Comparison of ENCODE assay signal across 28 mouse cellular contexts in genomic region chr6:35323046-35323445, GRCm38 (mm10). TPM values are rescaled to one million over a fixed set of nuclear protein-coding genes. Genes with fewer than 3 reads are reported as not detected.
A peak's percentile ranks its signal among the peaks of the same experiment; 100 is the strongest.
DNase-seq lines count a peak whose midpoint lies in the region; ATAC-seq and TF ChIP-seq lines count a peak whose summit lies in the region.
"Had no signal": no experiment of that assay in that cellular context is flagged by ENCODE, and none has a peak within 500 bp of the region (broad histone marks: within the 10 kb centered on the region; RNA-seq: fewer than 3 reads in every experiment).

No protein-coding gene starts in this region.

- no peak overlapping the region for H3K27ac ChIP-seq in midbrain, embryonic 13.5 days
- no peak overlapping the region for H3K27ac ChIP-seq in midbrain, embryonic 14.5 days (replicated peaks; ENCODE audit: low read depth, low read length)
- no peak overlapping the region for H3K27ac ChIP-seq in stomach, postnatal 0 days (replicated peaks)
- H3K27ac ChIP-seq: forebrain, embryonic 10.5 days; hindbrain, embryonic 10.5 days; kidney, postnatal 0 days; liver, embryonic 13.5 days; midbrain, embryonic 12.5 days had no signal

- no peak for DNase-seq in midbrain, embryonic 14.5 days
- DNase-seq in Muller cell, postnatal 12 days (ENCODE audit: inconsistent ontology term): peak; percentile 78
- peak; percentile 44 for DNase-seq in stomach, postnatal 0 days (ENCODE audit: low spot score)
- DNase-seq in layer of hippocampus, adult 9-11 months: no peak
- DNase-seq: adrenal gland, adult 2 months; cerebellum, adult 18-20 months; forebrain, postnatal 0 days; gastrocnemius, postnatal 14 days; heart, adult 11 months; heart, postnatal 10 days; kidney, adult 2 months; liver, embryonic 13.5 days; lung, adult 2 months; lung, postnatal 14 days; right cerebral cortex, postnatal 25 days; spleen, adult 18-20 months; thymus, postnatal 14 days had no signal

- no peaks in the 10 kb centered on the region for H3K36me3 ChIP-seq in midbrain, embryonic 13.5 days
- no peaks in the 10 kb centered on the region for H3K36me3 ChIP-seq in midbrain, embryonic 14.5 days (ENCODE audit: control insufficient read depth, insufficient read depth, low read length)
- no peaks in the 10 kb centered on the region for H3K36me3 ChIP-seq in stomach, postnatal 0 days (ENCODE audit: control insufficient read depth, insufficient read depth, low read length)
- H3K36me3 ChIP-seq: forebrain, embryonic 10.5 days; heart, embryonic 12.5 days; hindbrain, embryonic 10.5 days; liver, embryonic 13.5 days; midbrain, embryonic 12.5 days had no signal

- H3K4me3 ChIP-seq in midbrain, embryonic 13.5 days (replicated peaks): no peak overlapping the region
- no peak overlapping the region for H3K4me3 ChIP-seq in midbrain, embryonic 14.5 days (replicated peaks; ENCODE audit: low read depth, low read length)
- no peak overlapping the region for H3K4me3 ChIP-seq in stomach, postnatal 0 days (ENCODE audit: low read depth, low read length)
- H3K4me3 ChIP-seq: forebrain, embryonic 10.5 days; heart, embryonic 12.5 days; hindbrain, embryonic 10.5 days; liver, embryonic 13.5 days; midbrain, embryonic 12.5 days had no signal

- H3K27me3 ChIP-seq in midbrain, embryonic 13.5 days: no peaks in the 10 kb centered on the region
- H3K27me3 ChIP-seq in midbrain, embryonic 14.5 days (ENCODE audit: control insufficient read depth, insufficient read depth, low read length): no peaks in the 10 kb centered on the region
- H3K27me3 ChIP-seq in stomach, postnatal 0 days (ENCODE audit: control insufficient read depth, insufficient read depth, low read length): no peaks in the 10 kb centered on the region
- H3K27me3 ChIP-seq: heart, embryonic 12.5 days; midbrain, embryonic 12.5 days had no signal

- no peaks in the 10 kb centered on the region for H3K9me3 ChIP-seq in midbrain, embryonic 13.5 days
- no peaks in the 10 kb centered on the region for H3K9me3 ChIP-seq in midbrain, embryonic 14.5 days (ENCODE audit: control insufficient read depth, low read length)
- H3K9me3 ChIP-seq in stomach, postnatal 0 days (ENCODE audit: control insufficient read depth, low read length): no peaks in the 10 kb centered on the region
- H3K9me3 ChIP-seq: forebrain, embryonic 10.5 days; heart, embryonic 12.5 days; hindbrain, embryonic 10.5 days; liver, embryonic 13.5 days; midbrain, embryonic 12.5 days had no signal

- H3K4me2 ChIP-seq in midbrain, embryonic 13.5 days (replicated peaks): no peak overlapping the region
- no peak overlapping the region for H3K4me2 ChIP-seq in midbrain, embryonic 14.5 days (ENCODE audit: low read length)
- H3K4me2 ChIP-seq in stomach, postnatal 0 days (replicated peaks; ENCODE audit: low read depth): no peak overlapping the region
- H3K4me2 ChIP-seq: heart, embryonic 12.5 days; liver, embryonic 13.5 days; midbrain, embryonic 12.5 days had no signal

- ATAC-seq in midbrain, embryonic 13.5 days: 0 out of 2 replicates have a peak, but pooled peaks have one; percentile 30
- ATAC-seq in midbrain, embryonic 14.5 days (ENCODE audit: low FRiP score, low TSS enrichment): no peak
- ATAC-seq in stomach, postnatal 0 days (ENCODE audit: low FRiP score, low TSS enrichment): peak; percentile 85
- ATAC-seq in cerebellum, adult (ENCODE audit: insufficient number of reproducible peaks, low FRiP score, low TSS enrichment): no peak
- ATAC-seq in inflammation-experienced regulatory T-cells, adult 6 months: no peak
- ATAC-seq: CD4-positive, CD25-positive, alpha-beta regulatory T cell, adult 4 months; forebrain, postnatal 0 days had no signal

- WGBS in midbrain, embryonic 13.5 days: 94% methylated on average over 1 of the region's 1 CpGs
- WGBS in midbrain, embryonic 14.5 days: 74% methylated on average over 1 of the region's 1 CpGs
- WGBS in stomach, postnatal 0 days: 67% methylated on average over 1 of the region's 1 CpGs

- TF ChIP-seq CTCF in stomach, postnatal 0 days (IDR thresholded peaks at IDR 0.05; ENCODE audit: low read depth): no peak

- no peak overlapping the region for H3K9ac ChIP-seq in midbrain, embryonic 13.5 days (replicated peaks)
- H3K9ac ChIP-seq in midbrain, embryonic 14.5 days (replicated peaks; ENCODE audit: low read length): no peak overlapping the region
- no peak overlapping the region for H3K9ac ChIP-seq in stomach, postnatal 0 days (ENCODE audit: low read length)
- H3K9ac ChIP-seq: forebrain, postnatal 0 days; heart, embryonic 12.5 days; liver, embryonic 13.5 days; midbrain, embryonic 12.5 days had no signal

- H3K4me1 ChIP-seq in midbrain, embryonic 13.5 days (replicated peaks): no peaks in the 10 kb centered on the region
- H3K4me1 ChIP-seq in midbrain, embryonic 14.5 days (ENCODE audit: control insufficient read depth, insufficient read depth, low read length): no peaks in the 10 kb centered on the region
- no peaks in the 10 kb centered on the region for H3K4me1 ChIP-seq in stomach, postnatal 0 days (replicated peaks; ENCODE audit: control insufficient read depth, insufficient read depth)
- H3K4me1 ChIP-seq: forebrain, embryonic 10.5 days; hindbrain, embryonic 10.5 days; midbrain, embryonic 12.5 days had no signal

- no peak for TF ChIP-seq EP300 in stomach, postnatal 0 days (optimal IDR thresholded peaks at IDR 0.05)

RNA-seq across cellular contexts. Expression of gene Fam180a, which starts 2.9 kb away (rescaled TPM):
- 0.42 and 0.49 TPM in 2 replicates for polyA plus RNA-seq in midbrain, embryonic 13.5 days (2015; fragmentation: Nextera tagmentation; extraction: Ambion mirVana)
- polyA plus RNA-seq in midbrain, embryonic 14.5 days (2014; fragmentation: Nextera tagmentation; extraction: Ambion mirVana): 0.68 TPM in 1 of 2 replicates, not detected in the other
- 0.97 and 1.6 TPM in 2 replicates for polyA plus RNA-seq in stomach, postnatal 0 days (2015; fragmentation: Nextera tagmentation; extraction: Ambion mirVana)
- polyA plus RNA-seq in inflammation-experienced regulatory T-cells, adult 6 months (2017; shearing (Covaris generic)): not detected
- polyA plus RNA-seq: CD4-positive, CD25-positive, alpha-beta regulatory T cell, adult 4 months; forebrain, embryonic 10.5 days; hindbrain, embryonic 10.5 days; limb, embryonic 11.5 days; neural tube, embryonic 11.5 days had no signal

RNA-seq across cellular contexts. Expression of gene Slc13a4, which starts 15.1 kb away (rescaled TPM):
- polyA plus RNA-seq in midbrain, embryonic 13.5 days (2015; fragmentation: Nextera tagmentation; extraction: Ambion mirVana): 1.8 and 2.5 TPM in 2 replicates
- polyA plus RNA-seq in midbrain, embryonic 14.5 days (2014; fragmentation: Nextera tagmentation; extraction: Ambion mirVana): 0.19 and 3.3 TPM in 2 replicates
- polyA plus RNA-seq in stomach, postnatal 0 days (2015; fragmentation: Nextera tagmentation; extraction: Ambion mirVana): 0.12 and 0.21 TPM in 2 replicates
- under 1 TPM in 1 of 3 experiments, not detected in 2; 0.19 TPM for polyA plus RNA-seq in inflammation-experienced regulatory T-cells, adult 6 months (2017; shearing (Covaris generic))

Comparison
In these comparisons a context has a peak if more than half of its experiments do, and no peak if none do; other contexts are left out.
1. ATAC-seq: peak in midbrain, embryonic 13.5 days (single experiment) and stomach, postnatal 0 days (single experiment); none in midbrain, embryonic 14.5 days (single experiment), cerebellum, adult (single experiment) and inflammation-experienced regulatory T-cells, adult 6 months (single experiment).
2. DNase-seq: peak in Muller cell, postnatal 12 days (single experiment) and stomach, postnatal 0 days (single experiment); none in midbrain, embryonic 14.5 days (single experiment) and layer of hippocampus, adult 9-11 months (single experiment).